Mouse (Mus musculus) CD4-positive, CD25-positive, alpha-beta regulatory T cell, adult 2 months (primary cell): ENCODE results near the gene Pitpnm3.
A peak's percentile ranks its signal among the peaks of the same experiment; 100 is the strongest.

Source experiments
- DNase-seq: peaks from one replicate; pipeline ENCODE4 v3.0.0-alpha.2; 2012; ENCODE audit warnings: low read depth, low spot score

Pitpnm3 gene

DNA sequence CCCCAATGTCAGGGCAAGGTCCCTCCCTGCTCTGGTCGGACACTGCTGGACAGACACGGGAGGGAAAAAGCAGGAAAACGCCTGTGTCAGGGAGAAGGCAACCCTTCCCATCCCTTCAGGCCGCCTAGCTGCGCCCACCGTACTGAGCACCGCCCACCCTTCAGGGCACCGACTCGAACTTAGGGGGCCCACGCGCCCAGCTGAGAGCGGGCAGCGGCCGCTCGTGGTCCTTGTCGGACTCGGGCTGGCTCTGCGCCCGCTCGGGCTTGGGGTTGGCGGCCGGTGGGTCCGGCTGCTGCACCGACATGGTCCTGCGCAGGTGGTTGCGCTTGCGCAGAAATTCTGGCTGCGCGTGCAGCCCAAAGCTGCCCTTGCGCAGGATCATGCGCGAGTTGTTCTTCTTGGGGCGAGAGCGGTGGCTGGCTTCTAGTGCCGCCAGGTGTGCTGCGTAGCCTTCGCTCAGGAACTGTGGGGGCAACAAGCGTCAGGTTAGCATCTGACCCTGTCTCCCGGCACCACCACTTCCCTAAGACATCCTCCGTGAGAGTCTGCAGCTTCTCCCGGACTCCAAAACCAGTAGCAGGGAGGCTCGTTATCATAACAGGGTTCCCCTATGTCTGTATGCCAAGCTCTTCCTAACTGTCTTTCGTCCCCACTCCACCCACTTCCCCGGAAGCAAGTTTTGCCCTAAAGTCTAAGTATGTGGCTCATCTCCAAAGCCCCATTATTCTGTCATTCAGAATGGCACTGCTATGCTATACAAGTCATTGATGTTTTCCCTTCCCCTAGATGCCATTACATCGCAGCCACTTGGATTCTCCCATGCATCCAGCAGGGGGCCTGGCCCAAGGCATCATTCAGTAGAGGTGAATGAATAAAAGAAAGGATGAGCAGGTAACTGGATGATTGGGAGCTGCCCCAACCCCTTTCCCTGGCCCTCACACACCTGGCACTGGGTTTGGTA, 84.4 kb downstream of the Pitpnm3 start:
- no peak for DNase-seq

DNA sequence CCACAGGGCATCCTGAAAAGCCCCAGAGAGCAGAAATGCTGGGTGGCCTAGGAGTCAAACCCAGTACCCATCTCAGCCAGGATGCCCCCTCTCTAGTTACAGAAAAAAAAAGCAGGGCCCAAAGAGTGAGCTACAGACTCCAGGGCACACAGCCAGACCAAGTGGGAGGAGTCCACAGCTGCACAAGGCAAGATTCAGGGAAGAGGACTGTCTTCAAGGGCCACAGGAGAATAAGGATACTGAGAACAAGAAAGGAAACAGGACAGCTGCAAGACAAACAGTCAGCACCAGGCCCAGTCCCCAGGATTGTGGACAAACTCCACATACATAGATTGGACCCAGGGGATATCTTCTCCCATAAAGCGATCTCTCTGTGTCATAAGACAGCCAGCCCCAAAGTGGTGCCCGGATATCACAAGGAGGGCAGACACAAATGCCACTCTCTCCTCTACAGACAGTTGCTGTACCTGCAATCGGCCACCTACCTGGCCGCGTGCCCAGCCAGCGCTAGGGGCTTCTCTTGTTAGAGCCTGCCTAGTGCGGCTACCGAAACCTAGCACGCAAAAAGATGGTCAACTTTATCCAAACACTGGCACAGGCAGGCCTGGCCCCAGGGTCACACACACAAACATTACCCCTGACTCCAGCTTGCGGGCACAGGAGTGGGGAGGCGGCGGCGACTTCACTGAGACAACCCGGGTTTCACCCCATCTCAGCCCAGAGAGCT, 85.2 kb downstream of the Pitpnm3 start:
- DNase-seq, result no peak

DNA sequence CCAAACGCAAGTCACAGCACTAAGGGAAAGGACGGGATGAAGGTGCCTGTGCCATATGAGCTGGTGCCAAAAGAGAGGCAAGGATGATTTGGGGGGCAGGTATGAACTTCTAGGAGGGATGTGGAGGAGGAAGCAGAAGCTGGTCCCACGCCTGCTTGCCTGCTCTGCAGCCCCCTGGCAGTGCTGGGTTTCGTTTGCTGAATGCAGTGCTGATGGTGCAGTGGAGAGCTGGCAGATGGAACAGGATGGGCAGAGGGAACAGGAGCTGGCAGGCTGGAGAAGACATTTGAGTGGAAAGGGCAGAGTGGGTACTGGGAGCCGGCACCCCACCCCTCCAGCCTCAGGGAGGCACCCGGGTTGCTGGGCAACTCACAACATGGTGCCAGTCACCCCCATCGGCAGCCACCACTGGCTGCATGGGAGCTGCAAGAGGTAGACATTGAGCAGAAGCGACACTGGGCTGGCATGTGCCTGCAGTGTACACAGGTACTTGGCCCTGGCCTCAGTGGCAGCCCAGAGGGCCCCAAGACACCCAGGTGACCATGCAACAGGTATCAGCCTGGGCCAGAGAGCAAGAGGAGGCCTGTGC, 86.3 kb downstream of the Pitpnm3 start:
- DNase-seq, result no peak

DNA sequence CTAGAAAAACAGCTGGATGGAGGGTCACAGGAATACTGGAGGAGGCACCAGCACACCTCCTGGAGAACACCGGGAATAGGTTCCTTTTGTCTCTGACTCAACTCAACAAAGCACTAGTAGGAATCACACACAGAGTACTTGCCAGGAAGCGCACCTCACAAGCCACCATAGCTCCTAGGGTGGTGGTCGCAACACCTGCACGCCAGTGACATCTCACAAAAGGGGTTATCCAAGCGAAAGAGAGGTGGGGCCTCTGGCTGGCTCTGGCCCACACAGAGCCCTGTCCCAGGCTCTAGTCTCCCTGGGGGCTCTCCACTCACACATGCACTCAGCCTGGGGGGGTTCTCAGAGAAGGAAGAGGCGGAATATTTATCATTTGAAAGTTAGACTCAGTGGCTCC, 86.8 kb downstream of the Pitpnm3 start:
- no peak for DNase-seq

GRCm38 (mm10) chr11:72044231-72044630, 91.3 kb downstream of the Pitpnm3 start:
- no peak for DNase-seq

- DNase-seq, result no peak
Measured at GRCm38 (mm10) chr11:72042631-72043030, 92.9 kb downstream of the Pitpnm3 start.

DNA sequence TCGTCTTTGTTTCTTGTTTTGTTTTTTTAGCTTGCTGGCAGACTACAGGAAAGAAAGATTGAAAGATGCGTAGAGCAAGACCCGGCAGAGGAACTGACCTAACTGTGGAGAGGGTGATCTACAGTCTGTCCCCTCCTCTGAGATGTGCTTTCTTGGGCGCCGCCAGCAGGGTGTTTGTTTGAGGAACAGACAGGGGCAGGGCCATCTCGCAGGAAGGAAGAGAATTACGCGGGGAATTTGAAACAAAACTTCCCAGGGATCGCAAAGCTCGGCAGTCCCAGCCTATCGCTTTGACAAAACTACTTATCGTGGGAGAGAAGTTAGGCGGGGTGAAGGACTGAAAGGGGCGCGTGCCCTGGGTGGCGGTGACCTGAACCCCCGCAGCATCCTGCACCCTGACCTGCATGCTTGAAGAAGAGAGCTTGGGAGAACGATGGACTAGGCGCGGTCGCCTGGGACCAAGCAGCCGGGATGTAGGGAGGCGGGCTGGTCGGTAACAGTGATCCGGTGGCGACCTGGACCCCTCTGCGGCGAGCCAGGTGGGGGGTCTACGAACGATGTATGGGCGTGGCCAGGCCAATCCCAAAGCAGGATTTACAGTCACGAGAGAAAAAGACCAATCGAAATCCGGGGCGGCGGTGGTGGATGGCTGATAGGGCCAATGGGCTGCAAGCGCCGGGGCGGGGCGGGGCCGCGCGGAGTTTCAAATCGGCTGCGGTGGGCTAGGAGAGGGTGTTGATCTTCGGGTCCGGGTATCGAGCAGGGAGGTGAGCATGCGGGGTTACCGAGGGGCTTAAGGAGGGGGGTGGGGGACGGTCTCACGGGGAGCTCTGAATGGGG, 93.6 kb downstream of the Pitpnm3 start, which contains the start of gene Pimreg:
TSS of gene Pimreg (plus strand) at position 265 of the 840 bp plus-strand sequence.
- peak; percentile 84 for DNase-seq

DNA sequence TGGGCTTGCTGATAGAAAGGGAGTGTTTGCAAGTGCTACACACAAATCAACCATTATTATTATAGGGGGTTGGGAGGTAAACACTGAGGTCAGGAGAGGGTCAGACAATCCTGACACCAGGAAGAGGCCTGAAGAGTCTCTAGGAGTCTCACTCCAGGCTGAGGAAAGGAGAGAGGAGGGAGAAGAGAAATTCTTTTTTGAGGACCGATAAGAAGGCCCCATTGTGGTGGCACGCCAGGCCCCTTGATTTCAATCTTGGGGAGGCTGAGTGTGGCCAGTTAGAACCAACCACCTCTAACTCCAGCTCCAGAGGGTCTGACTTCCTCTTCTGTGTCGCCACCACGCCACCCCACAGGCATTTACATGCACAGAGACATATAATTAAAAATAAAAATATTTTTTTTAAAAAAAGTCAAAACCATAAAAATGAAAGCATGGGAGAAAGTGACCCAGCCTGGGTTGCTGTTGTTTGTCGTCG, 94.2 kb downstream of the Pitpnm3 start:
- no peak for DNase-seq

- DNase-seq, result no peak
Measured at GRCm38 (mm10) chr11:72039599-72040386, 95.8 kb downstream of the Pitpnm3 start.

DNA sequence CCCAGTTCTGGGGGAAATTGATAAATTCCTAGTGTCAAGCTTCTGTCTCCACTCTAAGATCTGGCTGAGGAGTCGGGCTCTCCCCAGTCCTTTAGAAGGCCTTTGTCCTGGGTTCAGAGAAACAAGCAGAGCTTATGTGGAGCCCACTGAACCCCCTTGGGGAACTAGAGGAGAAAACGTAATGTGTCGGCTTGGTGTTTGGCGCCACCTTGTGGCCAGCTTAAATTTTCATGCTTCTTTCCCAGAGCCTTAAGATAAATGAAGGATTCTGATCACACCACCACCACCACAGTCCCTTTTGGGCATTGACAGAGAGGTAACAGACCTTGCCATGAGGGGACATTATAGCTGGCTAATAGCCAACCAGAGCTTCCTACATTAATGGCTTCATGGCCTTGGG, 97.6 kb downstream of the Pitpnm3 start:
- peak; percentile 83 for DNase-seq

DNA sequence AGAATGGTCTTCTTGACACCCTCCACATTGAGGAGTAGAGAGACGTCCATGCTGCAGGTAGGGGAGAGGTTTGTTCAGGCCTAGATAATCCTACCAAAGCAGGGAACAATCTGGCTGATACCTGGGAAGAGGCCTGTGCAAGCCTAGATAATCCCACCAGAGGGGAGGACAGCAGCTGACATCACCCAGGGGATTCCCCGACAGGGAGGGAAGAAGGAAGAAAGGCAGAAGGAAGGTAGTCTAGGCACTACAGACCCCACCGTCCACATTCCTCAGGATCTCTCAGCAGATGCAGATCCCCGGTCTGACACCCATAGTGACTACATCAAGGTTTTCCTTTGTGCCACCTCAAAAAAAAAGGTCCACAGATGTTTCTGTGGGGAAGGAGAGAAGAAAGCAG, 98.2 kb downstream of the Pitpnm3 start, which contains the start of gene Aipl1:
TSS of gene Aipl1 (minus strand) at position 101 of the 400 bp plus-strand sequence.
- DNase-seq, result no peak

- no peak for DNase-seq
Measured at GRCm38 (mm10) chr11:72032589-72032988, 103.0 kb downstream of the Pitpnm3 start.

GRCm38 (mm10) chr11:72032091-72032490, 103.5 kb downstream of the Pitpnm3 start:
- no peak for DNase-seq

DNA sequence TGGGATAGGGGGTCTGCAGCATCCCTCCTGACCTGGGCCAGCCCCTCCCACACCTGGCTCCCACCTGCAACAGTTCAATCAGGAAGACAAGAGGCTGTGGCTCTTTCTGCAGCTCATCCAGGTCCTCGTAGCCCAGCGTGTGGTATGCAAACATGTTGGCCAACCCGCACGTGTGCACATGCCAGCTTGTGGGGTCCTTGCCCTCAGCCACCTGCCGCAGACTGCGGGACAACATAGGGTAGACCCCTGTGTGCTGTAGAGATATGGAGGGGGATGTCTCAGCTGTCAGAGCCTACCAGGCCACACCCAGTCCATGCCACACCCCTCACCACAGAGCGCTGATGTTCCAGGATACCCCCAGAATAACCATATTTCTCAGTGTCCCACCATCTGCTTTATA, 104.2 kb downstream of the Pitpnm3 start:
- no peak for DNase-seq

GRCm38 (mm10) chr11:72029143-72029542, 106.4 kb downstream of the Pitpnm3 start:
- DNase-seq, result no peak

DNA sequence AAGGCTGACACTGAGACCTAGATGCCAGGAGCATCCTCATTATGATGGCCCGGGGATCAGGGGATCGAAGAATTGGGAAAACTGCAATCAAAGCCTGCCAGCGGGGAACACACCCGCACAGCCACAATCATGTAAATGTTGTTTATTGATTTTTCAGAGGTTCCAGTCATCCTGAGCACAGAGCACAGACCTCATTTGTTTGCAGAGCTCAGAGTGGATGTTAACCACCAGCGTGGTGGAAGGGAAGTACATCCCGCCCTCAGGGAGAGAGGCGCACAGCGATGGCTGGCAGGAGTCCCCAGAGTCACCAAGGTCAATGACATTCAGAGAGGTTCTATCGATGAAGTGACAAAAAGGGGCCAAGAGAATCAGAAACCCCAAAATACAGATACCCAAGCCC, 107.7 kb downstream of the Pitpnm3 start:
- no peak for DNase-seq

DNA sequence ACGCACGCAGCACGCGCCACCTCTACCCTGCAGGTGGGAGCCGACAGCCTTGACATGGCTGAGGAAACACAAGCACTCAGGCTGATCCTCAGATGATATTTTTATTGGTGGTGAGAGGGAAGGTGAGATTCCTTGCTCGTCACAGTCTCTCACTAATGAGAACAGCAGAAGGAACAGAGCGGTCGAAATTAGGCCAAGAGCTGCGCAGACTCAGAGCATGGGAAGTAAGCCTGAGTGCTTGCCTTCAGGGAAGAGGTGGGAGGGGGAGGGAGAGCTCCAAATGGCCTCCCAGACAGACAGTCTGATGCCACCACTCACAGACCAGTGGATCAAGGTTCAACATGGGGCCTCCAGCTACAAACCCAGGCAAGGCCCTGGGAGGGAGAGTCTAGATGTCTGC, 109.1 kb downstream of the Pitpnm3 start:
- DNase-seq, result no peak

GRCm38 (mm10) chr11:72025843-72026242, 109.7 kb downstream of the Pitpnm3 start:
- DNase-seq, result peak; percentile 69

- DNase-seq, result peak; percentile 77
Measured at GRCm38 (mm10) chr11:72024193-72024781, 111.3 kb downstream of the Pitpnm3 start.

DNA sequence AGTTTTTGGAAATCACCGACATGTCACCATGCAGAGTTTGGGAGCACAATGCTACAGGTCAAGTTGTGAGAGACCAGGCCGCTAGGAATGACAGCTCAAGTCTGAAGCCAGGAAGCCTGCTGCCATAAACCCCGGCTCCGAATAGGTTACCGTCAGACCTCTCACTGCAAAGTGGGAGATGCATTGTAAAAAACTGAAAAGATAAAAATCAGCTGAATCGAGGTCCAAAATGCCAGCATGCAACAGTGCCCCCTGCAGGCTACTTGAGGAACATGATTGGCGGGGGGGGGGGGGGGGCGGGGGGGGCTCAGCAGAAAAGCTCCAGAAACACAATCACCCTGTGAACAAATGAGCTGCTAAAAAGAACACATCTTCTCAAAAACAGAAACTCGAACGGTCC, 112.0 kb downstream of the Pitpnm3 start:
- peak; percentile 55 for DNase-seq
